Mouse (Mus musculus): Measurements from ENCODE around the gene Fbxl15. TPM values are rescaled to one million over a fixed set of nuclear protein-coding genes. Genes with fewer than 3 reads are reported as not detected.
A peak's percentile ranks its signal among the peaks of the same experiment; 100 is the strongest.

Gene Fbxl15
- polyA plus RNA-seq, 1 experiment from 2014 or later, result 17.7 TPM

DNA sequence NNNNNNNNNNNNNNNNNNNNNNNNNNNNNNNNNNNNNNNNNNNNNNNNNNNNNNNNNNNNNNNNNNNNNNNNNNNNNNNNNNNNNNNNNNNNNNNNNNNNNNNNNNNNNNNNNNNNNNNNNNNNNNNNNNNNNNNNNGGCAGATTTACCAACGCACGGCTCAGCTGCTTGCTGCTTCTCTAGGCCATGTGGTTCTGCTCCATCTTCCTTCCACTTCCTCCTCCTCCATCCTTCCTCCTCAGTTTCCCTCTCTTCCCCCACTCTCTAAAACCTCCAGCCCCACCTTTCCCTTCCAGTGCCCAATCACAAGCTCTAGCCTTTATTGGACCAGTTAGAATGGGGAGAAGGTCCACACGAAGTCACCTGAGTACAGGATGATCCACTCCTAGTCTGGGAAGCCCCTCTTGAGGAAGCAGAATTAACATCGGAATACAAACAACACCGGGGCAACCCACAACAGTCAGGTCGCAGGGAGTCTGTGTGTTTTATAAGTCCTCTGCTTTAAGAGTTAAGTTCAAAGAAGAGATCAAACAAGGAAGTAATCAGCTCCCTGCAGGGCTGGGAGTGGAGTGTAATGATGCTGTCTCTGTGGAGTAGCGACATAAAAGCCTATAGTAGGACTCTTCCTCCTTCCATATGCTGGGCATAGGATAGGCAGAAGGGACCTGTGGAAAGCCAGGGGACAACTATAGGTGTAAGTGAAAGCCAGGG is 16.9 kb downstream of the Fbxl15 start:
- 0 out of 2 replicates have a peak, but pooled peaks cover 3% of the 10 kb centered on the region for H3K27me3 ChIP-seq (replicated peaks; ENCODE audit: control insufficient read depth, insufficient read depth, low read length)
- no peak overlapping the region for H3K27ac ChIP-seq (ENCODE audit: low read depth)
- H3K9me3 ChIP-seq (ENCODE audit: control insufficient read depth, low read length), result no peaks in the 10 kb centered on the region
- H3K4me3 ChIP-seq (ENCODE audit: low read depth, low read length), result no peak overlapping the region
- WGBS, result 14% methylated on average over 7 of the region's 7 CpGs
- H3K9ac ChIP-seq (ENCODE audit: low read length), result no peak overlapping the region
- H3K4me1 ChIP-seq (replicated peaks; ENCODE audit: control insufficient read depth, insufficient read depth, low read length), result no peaks in the 10 kb centered on the region
- ATAC-seq (replicated peaks; ENCODE audit: low FRiP score, low TSS enrichment, low read depth) (no peak), DNase-seq (ENCODE audit: low spot score) (no peak)
- no peak overlapping the region for H3K4me2 ChIP-seq (ENCODE audit: low read length)
- no peaks in the 10 kb centered on the region for H3K36me3 ChIP-seq (ENCODE audit: control insufficient read depth, insufficient read depth, low read length)

DNA sequence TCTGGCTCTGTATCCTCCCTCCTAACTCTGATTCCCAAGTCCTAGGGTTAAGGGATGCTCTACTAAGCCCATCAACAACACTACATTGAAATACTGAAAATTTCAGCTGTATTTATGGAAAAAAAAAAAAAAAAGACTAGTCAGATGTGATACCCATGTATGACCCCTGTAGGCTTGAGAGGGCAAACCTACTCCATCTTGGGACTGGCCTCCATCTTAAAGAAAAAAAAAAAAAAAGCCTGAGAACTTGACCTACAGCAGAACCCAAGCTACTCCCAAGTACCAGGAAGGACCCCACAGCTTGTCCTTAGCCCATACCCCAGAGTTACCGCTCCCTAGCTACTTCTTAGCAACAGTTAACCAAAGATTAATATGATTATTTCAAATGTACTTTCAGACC is 19.2 kb downstream of the Fbxl15 start:
- H3K4me3 ChIP-seq (ENCODE audit: low read depth, low read length), result no peak overlapping the region
- no peak overlapping the region for H3K4me2 ChIP-seq (ENCODE audit: low read length)
- 97% methylated on average over 1 of the region's 1 CpGs for WGBS
- ATAC-seq (replicated peaks; ENCODE audit: low FRiP score, low TSS enrichment, low read depth) (no peak), DNase-seq (ENCODE audit: low spot score) (no peak)
- H3K4me1 ChIP-seq (replicated peaks; ENCODE audit: control insufficient read depth, insufficient read depth, low read length), result no peaks in the 10 kb centered on the region
- 0 out of 2 replicates have a peak, but pooled peaks cover 3% of the 10 kb centered on the region for H3K27me3 ChIP-seq (replicated peaks; ENCODE audit: control insufficient read depth, insufficient read depth, low read length)
- no peak overlapping the region for H3K27ac ChIP-seq (ENCODE audit: low read depth)
- no peaks in the 10 kb centered on the region for H3K9me3 ChIP-seq (ENCODE audit: control insufficient read depth, low read length)
- no peak overlapping the region for H3K9ac ChIP-seq (ENCODE audit: low read length)
- no peaks in the 10 kb centered on the region for H3K36me3 ChIP-seq (ENCODE audit: control insufficient read depth, insufficient read depth, low read length)

- Histone ChIP-seq H3K4me1 (replicated peaks; ENCODE audit: control insufficient read depth, insufficient read depth, low read length) (no peaks in the 10 kb centered on the region), H3K27ac (ENCODE audit: low read depth) (peak overlapping the region; percentile 61; the same call in 1 of the 2 replicates), H3K9me3 (ENCODE audit: control insufficient read depth, low read length) (no peaks in the 10 kb centered on the region), H3K4me3 (ENCODE audit: low read depth, low read length) (peak overlapping the region; percentile 64), H3K27me3 (replicated peaks; ENCODE audit: control insufficient read depth, insufficient read depth, low read length) (0 out of 2 replicates have a peak, but pooled peaks cover 3% of the 10 kb centered on the region), H3K9ac (ENCODE audit: low read length) (peak overlapping the region; percentile 73), H3K4me2 (ENCODE audit: low read length) (peak overlapping the region; percentile 90), H3K36me3 (ENCODE audit: control insufficient read depth, insufficient read depth, low read length) (no peaks in the 10 kb centered on the region)
- ATAC-seq (replicated peaks; ENCODE audit: low FRiP score, low TSS enrichment, low read depth), result no peak; the same call in 1 of the 2 replicates
- DNase-seq (ENCODE audit: low spot score), result no peak
- 31% methylated on average over 14 of the region's 14 CpGs for WGBS
Observed at GRCm38 (mm10) chr19:46347936-46348668, 20.1 kb downstream of the Fbxl15 start.

- 0 out of 2 replicates have a peak, but pooled peaks cover 3% of the 10 kb centered on the region for H3K27me3 ChIP-seq (replicated peaks; ENCODE audit: control insufficient read depth, insufficient read depth, low read length)
- under 1% methylated on average over 74 of the region's 78 CpGs for WGBS
- DNase-seq (ENCODE audit: low spot score), result peak; percentile 82
- ATAC-seq (replicated peaks; ENCODE audit: low FRiP score, low TSS enrichment, low read depth), result peak; percentile 81
- H3K9me3 ChIP-seq (ENCODE audit: control insufficient read depth, low read length), result no peaks in the 10 kb centered on the region
- H3K4me2 ChIP-seq (ENCODE audit: low read length), result peak overlapping the region; percentile 90
- peak overlapping the region; percentile 73 for H3K9ac ChIP-seq (ENCODE audit: low read length)
- peak overlapping the region; percentile 61 for H3K27ac ChIP-seq (ENCODE audit: low read depth)
- H3K4me3 ChIP-seq (ENCODE audit: low read depth, low read length), result peak overlapping the region; percentile 64
- no peaks in the 10 kb centered on the region for H3K36me3 ChIP-seq (ENCODE audit: control insufficient read depth, insufficient read depth, low read length)
- H3K4me1 ChIP-seq (replicated peaks; ENCODE audit: control insufficient read depth, insufficient read depth, low read length), result no peaks in the 10 kb centered on the region
Observed at GRCm38 (mm10) chr19:46348761-46349458, 20.9 kb downstream of the Fbxl15 start.

DNA sequence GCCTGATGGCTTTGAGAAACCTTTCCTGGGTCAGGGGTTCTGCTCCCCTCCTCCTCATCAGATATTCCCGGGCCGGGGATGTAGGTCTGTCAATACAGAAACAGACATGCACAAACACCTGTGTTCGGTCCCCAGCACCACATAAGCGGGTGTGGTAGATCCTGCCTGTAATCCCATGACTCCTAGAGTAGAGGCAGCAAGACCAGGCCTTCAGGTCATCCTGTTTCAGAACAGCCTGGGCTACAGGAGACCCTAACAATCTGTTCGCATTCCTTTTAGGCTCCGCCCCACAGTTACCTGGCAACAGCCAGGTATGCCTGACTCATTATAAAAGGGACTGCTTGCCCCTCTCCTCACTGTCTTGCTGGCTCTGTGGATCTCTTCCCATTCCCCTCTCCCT is 21.6 kb downstream of the Fbxl15 start:
- no peak for DNase-seq (ENCODE audit: low spot score)
- no peaks in the 10 kb centered on the region for H3K9me3 ChIP-seq (ENCODE audit: control insufficient read depth, low read length)
- no peaks in the 10 kb centered on the region for H3K36me3 ChIP-seq (ENCODE audit: control insufficient read depth, insufficient read depth, low read length)
- ATAC-seq (replicated peaks; ENCODE audit: low FRiP score, low TSS enrichment, low read depth), result 0 out of 2 replicates have a peak, but pooled peaks have one; percentile 21
- WGBS, result 32% methylated on average over 6 of the region's 6 CpGs
- H3K9ac ChIP-seq (ENCODE audit: low read length), result peak overlapping the region; percentile 73
- H3K27me3 ChIP-seq (replicated peaks; ENCODE audit: control insufficient read depth, insufficient read depth, low read length), result 0 out of 2 replicates have a peak, but pooled peaks cover 3% of the 10 kb centered on the region
- H3K4me2 ChIP-seq (ENCODE audit: low read length), result peak overlapping the region; percentile 90
- no peaks in the 10 kb centered on the region for H3K4me1 ChIP-seq (replicated peaks; ENCODE audit: control insufficient read depth, insufficient read depth, low read length)
- peak overlapping the region; percentile 64 for H3K4me3 ChIP-seq (ENCODE audit: low read depth, low read length)
- no peak overlapping the region for H3K27ac ChIP-seq (ENCODE audit: low read depth)

GRCm38 (mm10) chr19:46350168-46350932 is 22.4 kb downstream of the Fbxl15 start, which contains the start of gene 2310034G01Rik:
Gene 2310034G01Rik, minus strand, starts transcription at chr19:46350302.
- Histone ChIP-seq H3K4me3 (ENCODE audit: low read depth, low read length) (peak within 1 kb of the TSS; percentile 64), H3K27me3 (replicated peaks; ENCODE audit: control insufficient read depth, insufficient read depth, low read length) (no peaks in the 10 kb centered on the region), H3K9me3 (ENCODE audit: control insufficient read depth, low read length) (no peaks in the 10 kb centered on the region), H3K4me1 (replicated peaks; ENCODE audit: control insufficient read depth, insufficient read depth, low read length) (no peaks in the 10 kb centered on the region), H3K27ac (ENCODE audit: low read depth) (peak within 1 kb of the TSS; percentile 61; the same call in 1 of the 2 replicates), H3K4me2 (ENCODE audit: low read length) (peak within 1 kb of the TSS; percentile 90), H3K9ac (ENCODE audit: low read length) (peak within 1 kb of the TSS; percentile 73), H3K36me3 (ENCODE audit: control insufficient read depth, insufficient read depth, low read length) (no peaks in the 10 kb centered on the region)
- WGBS, result 59% methylated on average over 10 of the region's 10 CpGs
- ATAC-seq (replicated peaks; ENCODE audit: low FRiP score, low TSS enrichment, low read depth), result no peak
- DNase-seq (ENCODE audit: low spot score), result no peak

- peak; percentile 84 for ATAC-seq (replicated peaks; ENCODE audit: low FRiP score, low TSS enrichment, low read depth)
- Histone ChIP-seq H3K4me2 (ENCODE audit: low read length) (peak overlapping the region; percentile 68), H3K36me3 (ENCODE audit: control insufficient read depth, insufficient read depth, low read length) (no peaks in the 10 kb centered on the region), H3K4me3 (ENCODE audit: low read depth, low read length) (peak overlapping the region; percentile 50), H3K9ac (ENCODE audit: low read length) (peak overlapping the region; percentile 46; the same call in 1 of the 2 replicates), H3K27me3 (replicated peaks; ENCODE audit: control insufficient read depth, insufficient read depth, low read length) (peaks cover 13% of the 10 kb centered on the region), H3K9me3 (ENCODE audit: control insufficient read depth, low read length) (no peaks in the 10 kb centered on the region), H3K4me1 (replicated peaks; ENCODE audit: control insufficient read depth, insufficient read depth, low read length) (0 out of 2 replicates have a peak, but pooled peaks cover 4% of the 10 kb centered on the region), H3K27ac (ENCODE audit: low read depth) (no peak overlapping the region)
- WGBS, result 1% methylated on average over 29 of the region's 29 CpGs
- peak; percentile 84 for DNase-seq (ENCODE audit: low spot score)
Observed at GRCm38 (mm10) chr19:46356701-46357138, 28.7 kb downstream of the Fbxl15 start.

All from intestine, embryonic 14.5 days (tissue).